Mouse (Mus musculus): ENCODE data around the gene Ddx42. TPM values are rescaled to one million over a fixed set of nuclear protein-coding genes. Genes with fewer than 3 reads are reported as not detected.
A peak's percentile ranks its signal among the peaks of the same experiment; 100 is the strongest.

Gene Ddx42
- 91.4 and 103 TPM in 2 replicates for polyA plus RNA-seq (2014; fragmentation: Nextera tagmentation; extraction: Ambion mirVana)

DNA sequence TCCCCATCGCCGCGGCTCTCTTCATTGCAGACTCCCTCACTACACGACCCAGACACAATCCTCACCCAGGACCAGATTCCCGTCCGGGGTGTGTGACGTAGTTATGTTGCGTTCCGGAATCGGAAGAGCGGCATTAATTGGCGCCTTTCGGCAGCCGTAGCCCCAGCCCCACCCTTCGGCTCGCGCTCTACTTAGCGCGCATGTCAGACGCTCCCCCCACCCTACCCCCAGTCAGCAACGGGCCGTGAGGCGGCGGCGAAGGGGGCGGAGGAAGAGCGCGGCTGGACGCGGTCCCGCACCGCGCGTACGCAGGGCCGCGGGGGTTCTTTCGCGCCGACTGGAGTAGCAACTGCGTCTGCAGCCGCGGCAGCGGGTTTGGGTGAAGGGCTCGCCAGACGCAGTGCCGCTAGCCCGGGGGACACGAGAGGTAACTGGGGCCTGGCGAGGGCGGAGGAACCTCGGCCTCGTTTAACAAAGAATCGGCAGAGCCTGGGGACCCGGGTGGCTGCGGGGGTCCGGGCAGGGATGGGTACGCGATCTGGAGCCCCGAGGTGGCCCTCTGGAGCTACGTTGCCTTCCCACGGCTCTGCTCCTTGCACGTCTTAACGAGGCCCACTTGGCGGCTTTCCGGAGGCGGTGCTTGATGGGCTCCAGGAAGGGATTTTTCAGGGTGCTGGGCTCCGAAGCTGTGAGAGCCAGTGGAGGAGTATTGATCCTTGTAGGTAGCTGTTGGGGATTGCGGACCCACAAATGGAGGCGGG lies at the start of gene Ddx42:
Gene Ddx42, plus strand, starts transcription at position 197 of the 761 bp plus-strand sequence.
- ATAC-seq (ENCODE audit: low FRiP score) = peak; percentile 95
- peak within 1 kb of the TSS; percentile 52 for H3K4me2 ChIP-seq (replicated peaks; ENCODE audit: low read depth, low read length)
- under 1% methylated on average over 67 of the region's 70 CpGs for WGBS
- H3K4me3 ChIP-seq (ENCODE audit: low read depth, low read length) = peak within 1 kb of the TSS; percentile 98
- peak; percentile 96 for DNase-seq (ENCODE audit: low spot score)
- peak within 1 kb of the TSS; percentile 96 for H3K27ac ChIP-seq (ENCODE audit: low read depth, low read length)
- H3K9me3 ChIP-seq (ENCODE audit: control insufficient read depth, low read length) = no peaks in the 10 kb centered on the region
- H3K27me3 ChIP-seq (ENCODE audit: control insufficient read depth, insufficient read depth, low read length) = no peaks in the 10 kb centered on the region
- peak within 1 kb of the TSS; percentile 98 for H3K9ac ChIP-seq (ENCODE audit: low read depth, low read length)
- H3K4me1 ChIP-seq (replicated peaks; ENCODE audit: control insufficient read depth, insufficient read depth, low read length) = peaks cover 6% of the 10 kb centered on the region; the same call in 1 of the 2 replicates
- H3K36me3 ChIP-seq (ENCODE audit: control insufficient read depth, insufficient read depth, low read length) = no peaks in the 10 kb centered on the region

DNA sequence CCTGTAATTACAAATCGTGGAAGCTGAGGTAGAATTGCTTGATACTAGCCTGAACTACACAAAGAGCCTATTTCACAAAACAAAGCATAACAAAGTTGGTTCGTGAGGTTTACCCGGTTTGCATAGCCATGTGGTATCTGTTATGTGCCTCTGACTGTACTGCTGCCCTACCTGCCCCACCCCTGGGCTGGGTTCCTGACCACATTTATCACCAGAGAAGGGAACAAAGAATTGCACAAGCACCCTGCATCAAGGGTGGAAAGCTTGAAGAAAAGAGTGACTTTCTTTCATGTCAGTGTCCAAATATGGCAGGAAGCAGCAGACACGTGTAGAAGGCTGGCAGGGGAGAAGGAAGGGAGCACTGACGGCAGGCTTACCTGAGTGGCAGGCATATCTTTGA lies 49.3 kb upstream of the Ddx42 start:
- no peak for DNase-seq (ENCODE audit: low spot score)

DNA sequence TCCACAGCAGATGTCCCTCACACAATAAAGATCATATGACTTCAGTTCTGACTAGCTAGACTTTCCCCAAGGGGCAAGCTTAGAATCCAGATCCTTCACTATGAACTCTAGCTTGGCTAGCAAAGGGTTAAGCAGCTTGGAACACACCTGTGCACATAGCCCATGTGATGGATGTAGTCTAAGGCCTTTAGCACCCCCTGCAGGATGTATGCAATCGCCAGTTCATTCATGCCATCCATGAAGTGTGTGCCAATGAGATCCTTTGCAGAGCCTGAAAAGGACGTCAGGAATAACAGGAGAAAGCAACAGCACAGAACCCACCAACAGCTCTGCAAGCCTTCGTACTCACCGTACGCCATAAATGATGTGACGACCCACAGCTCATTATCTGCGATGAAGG lies 45.9 kb upstream of the Ddx42 start:
- H3K27me3 ChIP-seq (ENCODE audit: control insufficient read depth, insufficient read depth, low read length) = no peaks in the 10 kb centered on the region
- ATAC-seq (ENCODE audit: low FRiP score) = no peak
- H3K9me3 ChIP-seq (ENCODE audit: control insufficient read depth, low read length) = no peaks in the 10 kb centered on the region
- no peak for DNase-seq (ENCODE audit: low spot score)
- H3K27ac ChIP-seq (ENCODE audit: low read depth, low read length) = no peak overlapping the region
- H3K4me2 ChIP-seq (replicated peaks; ENCODE audit: low read depth, low read length) = no peak overlapping the region
- H3K36me3 ChIP-seq (ENCODE audit: control insufficient read depth, insufficient read depth, low read length) = peaks cover 10% of the 10 kb centered on the region; the same call in 1 of the 2 replicates
- 82% methylated on average over 7 of the region's 7 CpGs for WGBS
- H3K9ac ChIP-seq (ENCODE audit: low read depth, low read length) = no peak overlapping the region
- H3K4me1 ChIP-seq (replicated peaks; ENCODE audit: control insufficient read depth, insufficient read depth, low read length) = no peaks in the 10 kb centered on the region
- H3K4me3 ChIP-seq (ENCODE audit: low read depth, low read length) = no peak overlapping the region

More for the DNA sequence above, 49.3 kb upstream of the Ddx42 start:
- Histone ChIP-seq H3K4me3 (ENCODE audit: low read depth, low read length) (no peak overlapping the region), H3K27me3 (ENCODE audit: control insufficient read depth, insufficient read depth, low read length) (no peaks in the 10 kb centered on the region), H3K27ac (ENCODE audit: low read depth, low read length) (no peak overlapping the region), H3K4me2 (replicated peaks; ENCODE audit: low read depth, low read length) (no peak overlapping the region), H3K9ac (ENCODE audit: low read depth, low read length) (no peak overlapping the region), H3K4me1 (replicated peaks; ENCODE audit: control insufficient read depth, insufficient read depth, low read length) (no peaks in the 10 kb centered on the region), H3K9me3 (ENCODE audit: control insufficient read depth, low read length) (no peaks in the 10 kb centered on the region), H3K36me3 (ENCODE audit: control insufficient read depth, insufficient read depth, low read length) (peaks cover 9% of the 10 kb centered on the region; the same call in 1 of the 2 replicates)
- 88% methylated on average over 5 of the region's 5 CpGs for WGBS
- ATAC-seq (ENCODE audit: low FRiP score) = no peak

DNA sequence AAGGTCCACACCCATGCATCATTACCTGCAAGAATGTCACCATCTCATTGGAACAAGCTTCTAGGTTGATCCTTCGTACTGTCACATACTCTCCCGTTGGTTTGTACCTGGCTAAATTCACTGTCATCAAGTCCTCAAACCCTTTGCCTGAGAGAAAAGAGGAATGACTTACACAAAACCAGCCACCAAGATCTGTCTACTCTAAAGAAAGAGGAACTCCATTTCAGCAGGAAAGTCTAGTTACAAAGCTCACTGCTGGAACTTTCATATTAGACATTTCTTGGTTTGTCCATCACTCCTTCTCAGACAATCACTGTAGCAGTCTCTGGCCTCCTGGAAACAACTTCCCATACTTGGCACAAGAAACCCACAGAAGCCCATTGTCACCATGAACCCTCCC lies 43.5 kb upstream of the Ddx42 start:
- DNase-seq (ENCODE audit: low spot score) = no peak
- Histone ChIP-seq H3K36me3 (ENCODE audit: control insufficient read depth, insufficient read depth, low read length) (peaks cover 3% of the 10 kb centered on the region; the same call in 1 of the 2 replicates), H3K4me3 (ENCODE audit: low read depth, low read length) (no peak overlapping the region), H3K9me3 (ENCODE audit: control insufficient read depth, low read length) (no peaks in the 10 kb centered on the region), H3K9ac (ENCODE audit: low read depth, low read length) (no peak overlapping the region), H3K27me3 (ENCODE audit: control insufficient read depth, insufficient read depth, low read length) (no peaks in the 10 kb centered on the region), H3K4me2 (replicated peaks; ENCODE audit: low read depth, low read length) (no peak overlapping the region), H3K27ac (ENCODE audit: low read depth, low read length) (no peak overlapping the region), H3K4me1 (replicated peaks; ENCODE audit: control insufficient read depth, insufficient read depth, low read length) (no peaks in the 10 kb centered on the region)
- WGBS = 91% methylated on average over 2 of the region's 2 CpGs
- no peak for ATAC-seq (ENCODE audit: low FRiP score)

DNA sequence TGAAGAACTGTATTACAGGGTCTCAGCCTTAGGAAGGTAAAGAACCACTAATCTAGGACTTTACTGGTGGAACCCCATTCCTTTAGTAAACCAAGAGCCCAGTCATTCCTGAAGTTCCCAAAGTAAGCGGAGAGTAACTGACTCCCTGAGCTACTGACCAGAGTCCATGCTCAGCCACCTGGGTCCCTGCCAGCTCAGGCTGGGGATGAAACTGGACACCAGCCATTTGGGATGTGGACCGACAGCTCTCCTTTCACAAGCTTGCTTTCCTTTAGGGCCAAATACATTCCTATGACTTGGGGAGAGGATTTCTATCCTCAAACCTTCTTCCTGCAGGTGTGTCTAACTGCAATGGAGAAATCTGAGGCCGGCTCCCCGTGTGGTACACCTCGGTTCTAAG lies 42.4 kb upstream of the Ddx42 start:
- Histone ChIP-seq H3K4me1 (replicated peaks; ENCODE audit: control insufficient read depth, insufficient read depth, low read length) (no peaks in the 10 kb centered on the region), H3K9me3 (ENCODE audit: control insufficient read depth, low read length) (no peaks in the 10 kb centered on the region), H3K4me2 (replicated peaks; ENCODE audit: low read depth, low read length) (no peak overlapping the region), H3K27me3 (ENCODE audit: control insufficient read depth, insufficient read depth, low read length) (no peaks in the 10 kb centered on the region), H3K9ac (ENCODE audit: low read depth, low read length) (no peak overlapping the region), H3K4me3 (ENCODE audit: low read depth, low read length) (no peak overlapping the region), H3K36me3 (ENCODE audit: control insufficient read depth, insufficient read depth, low read length) (peaks cover 3% of the 10 kb centered on the region; the same call in 1 of the 2 replicates), H3K27ac (ENCODE audit: low read depth, low read length) (no peak overlapping the region)
- ATAC-seq (ENCODE audit: low FRiP score) = no peak
- WGBS = 80% methylated on average over 5 of the region's 5 CpGs
- no peak for DNase-seq (ENCODE audit: low spot score)

- no peaks in the 10 kb centered on the region for H3K4me1 ChIP-seq (replicated peaks; ENCODE audit: control insufficient read depth, insufficient read depth, low read length)
- DNase-seq (ENCODE audit: low spot score) (no peak), ATAC-seq (ENCODE audit: low FRiP score) (no peak)
- WGBS = 79% methylated on average over 3 of the region's 3 CpGs
- H3K4me2 ChIP-seq (replicated peaks; ENCODE audit: low read depth, low read length) = no peak overlapping the region
- H3K9me3 ChIP-seq (ENCODE audit: control insufficient read depth, low read length) = no peaks in the 10 kb centered on the region
- no peaks in the 10 kb centered on the region for H3K27me3 ChIP-seq (ENCODE audit: control insufficient read depth, insufficient read depth, low read length)
- H3K36me3 ChIP-seq (ENCODE audit: control insufficient read depth, insufficient read depth, low read length) = peaks cover 3% of the 10 kb centered on the region; the same call in 1 of the 2 replicates
- no peak overlapping the region for H3K4me3 ChIP-seq (ENCODE audit: low read depth, low read length)
- H3K27ac ChIP-seq (ENCODE audit: low read depth, low read length) = no peak overlapping the region
- no peak overlapping the region for H3K9ac ChIP-seq (ENCODE audit: low read depth, low read length)
These were observed 41.6 kb upstream of the Ddx42 start for GRCm38 (mm10) chr11:106175081-106175480.

GRCm38 (mm10) chr11:106176372-106176771 lies 40.4 kb upstream of the Ddx42 start:
- ATAC-seq (ENCODE audit: low FRiP score) = no peak
- Histone ChIP-seq H3K4me3 (ENCODE audit: low read depth, low read length) (no peak overlapping the region), H3K4me1 (replicated peaks; ENCODE audit: control insufficient read depth, insufficient read depth, low read length) (no peaks in the 10 kb centered on the region), H3K36me3 (ENCODE audit: control insufficient read depth, insufficient read depth, low read length) (peaks cover 3% of the 10 kb centered on the region; the same call in 1 of the 2 replicates), H3K9ac (ENCODE audit: low read depth, low read length) (no peak overlapping the region), H3K4me2 (replicated peaks; ENCODE audit: low read depth, low read length) (no peak overlapping the region), H3K9me3 (ENCODE audit: control insufficient read depth, low read length) (no peaks in the 10 kb centered on the region), H3K27me3 (ENCODE audit: control insufficient read depth, insufficient read depth, low read length) (no peaks in the 10 kb centered on the region), H3K27ac (ENCODE audit: low read depth, low read length) (no peak overlapping the region)
- no peak for DNase-seq (ENCODE audit: low spot score)
- 95% methylated on average over 5 of the region's 5 CpGs for WGBS

DNA sequence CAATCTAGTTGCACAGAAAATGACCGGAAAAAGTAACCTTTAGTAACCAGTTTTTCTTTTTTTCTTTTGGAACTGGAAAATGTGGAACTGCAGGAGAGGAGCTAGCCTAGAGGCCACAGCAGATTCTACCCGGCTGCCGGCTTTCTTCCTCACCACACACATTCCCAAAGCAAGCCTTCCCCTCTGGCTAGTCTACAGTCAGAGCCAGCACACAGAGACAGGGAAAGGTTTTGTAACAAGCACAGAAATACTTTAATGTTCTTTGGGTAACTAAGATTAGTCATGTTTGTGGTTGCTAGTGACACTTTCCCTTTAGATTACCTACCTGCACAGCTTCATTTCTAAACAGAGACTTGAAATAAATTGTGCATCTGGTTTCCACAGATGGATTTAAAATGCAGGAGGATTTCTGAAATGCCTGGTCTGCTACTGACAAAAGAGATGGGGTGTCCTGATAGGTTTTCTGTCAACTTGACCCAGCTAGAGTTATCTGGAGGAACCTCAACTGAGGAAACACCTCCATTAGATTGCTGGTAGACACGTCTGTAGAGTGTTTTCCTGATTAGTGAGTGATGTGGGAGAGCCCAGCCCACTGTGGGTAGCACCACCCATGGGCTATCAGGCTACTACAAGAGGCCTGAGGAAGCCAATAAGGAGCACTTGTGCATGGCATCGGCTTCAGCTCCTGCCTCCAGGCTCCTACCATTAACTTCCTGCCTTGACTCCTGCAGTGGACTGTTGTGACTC lies 38.5 kb upstream of the Ddx42 start:
- H3K27me3 ChIP-seq (ENCODE audit: control insufficient read depth, insufficient read depth, low read length) = no peaks in the 10 kb centered on the region
- H3K9ac ChIP-seq (ENCODE audit: low read depth, low read length) = no peak overlapping the region
- H3K4me1 ChIP-seq (replicated peaks; ENCODE audit: control insufficient read depth, insufficient read depth, low read length) = no peaks in the 10 kb centered on the region
- no peak overlapping the region for H3K4me3 ChIP-seq (ENCODE audit: low read depth, low read length)
- H3K9me3 ChIP-seq (ENCODE audit: control insufficient read depth, low read length) = no peaks in the 10 kb centered on the region
- WGBS = 82% methylated on average over 5 of the region's 5 CpGs
- H3K27ac ChIP-seq (ENCODE audit: low read depth, low read length) = no peak overlapping the region
- DNase-seq (ENCODE audit: low spot score) = no peak
- H3K4me2 ChIP-seq (replicated peaks; ENCODE audit: low read depth, low read length) = no peak overlapping the region
- no peaks in the 10 kb centered on the region; the same call in 1 of the 2 replicates for H3K36me3 ChIP-seq (ENCODE audit: control insufficient read depth, insufficient read depth, low read length)
- no peak for ATAC-seq (ENCODE audit: low FRiP score)

All from hindbrain, embryonic 11.5 days (tissue).